Mouse (Mus musculus): Measurements from ENCODE around the gene Prrc2a.

Gene Prrc2a

DNA sequence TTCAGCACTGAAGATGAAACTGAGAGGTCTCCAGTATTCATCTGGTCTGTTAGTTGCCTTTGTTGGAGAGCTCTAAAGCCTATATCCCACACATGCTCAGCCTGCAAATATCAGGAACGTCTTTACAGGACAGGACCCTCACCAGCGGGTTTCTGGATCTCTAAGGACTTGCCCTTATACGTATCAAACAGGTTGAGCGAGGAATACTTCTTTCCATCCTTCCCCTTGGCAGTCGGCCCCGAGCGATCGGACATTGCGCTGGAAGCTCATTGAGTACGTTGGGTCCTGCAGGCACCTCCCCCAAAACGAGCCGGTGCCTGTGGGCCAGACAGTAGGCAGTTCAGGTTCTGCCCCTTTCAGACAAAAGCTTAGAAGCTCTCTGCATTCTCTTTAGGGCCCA lies 2.0 kb downstream of the Prrc2a start:
- DNase-seq (ENCODE audit: low spot score) = no peak

DNA sequence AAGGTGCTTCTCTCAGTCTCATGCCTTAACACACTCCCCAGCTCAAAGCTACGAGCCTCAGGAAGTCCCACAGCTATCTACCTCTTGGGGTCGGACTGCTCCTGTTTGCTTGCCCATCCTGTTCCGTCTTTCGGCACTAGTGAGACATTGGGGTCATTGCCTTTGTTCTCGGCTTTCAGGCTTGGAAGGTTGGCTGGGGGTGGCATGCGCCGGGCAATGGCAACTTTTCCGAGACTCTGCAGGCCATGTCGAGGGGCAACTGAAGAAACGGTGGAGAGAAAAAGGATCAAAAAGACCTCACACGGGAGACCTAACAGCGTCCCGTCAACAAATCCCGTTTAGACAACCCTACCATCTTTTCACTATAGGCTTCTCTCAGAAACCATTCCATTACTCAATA lies 2.6 kb downstream of the Prrc2a start:
- no peak for DNase-seq (ENCODE audit: low spot score)

DNA sequence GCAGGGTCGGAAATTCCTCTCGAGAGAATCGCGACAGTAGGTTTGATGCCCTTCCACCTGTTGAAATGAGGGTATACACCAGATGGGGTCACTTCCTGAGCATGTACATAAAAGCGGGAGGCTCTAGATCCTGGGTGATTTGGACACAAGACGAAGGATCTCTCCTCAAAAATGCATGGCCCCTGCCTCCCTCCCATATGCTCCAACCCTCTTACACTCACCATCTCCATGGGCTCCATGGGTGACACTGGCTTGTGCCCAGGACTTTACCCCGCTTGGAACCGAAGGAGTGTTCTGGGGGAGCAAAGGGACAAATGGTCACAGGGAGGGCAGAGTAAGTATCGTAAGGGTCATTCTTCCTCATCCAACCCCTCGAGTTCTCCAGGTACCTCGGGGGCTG lies 3.3 kb downstream of the Prrc2a start:
- DNase-seq (ENCODE audit: low spot score) = no peak

DNA sequence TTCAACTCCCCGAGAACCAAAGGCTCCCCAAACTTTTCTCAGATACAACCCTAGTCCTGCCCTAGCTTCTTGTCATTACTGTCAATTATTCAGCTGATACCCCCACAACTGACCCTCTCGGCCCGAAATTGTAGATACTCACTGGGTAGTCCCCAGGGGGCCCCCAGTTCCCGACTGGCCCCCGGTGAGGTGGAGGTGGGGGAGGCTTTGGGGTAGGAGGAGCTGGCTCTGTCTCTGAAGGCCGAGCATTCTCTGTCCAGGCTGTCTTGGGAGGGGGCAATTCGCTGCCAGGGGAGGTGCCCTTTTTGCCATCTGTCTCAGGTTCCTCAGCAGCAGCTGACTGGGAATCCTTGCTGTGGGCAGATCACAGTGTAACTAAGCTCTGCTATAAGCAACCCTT lies 5.1 kb downstream of the Prrc2a start:
- DNase-seq (ENCODE audit: low spot score) = no peak

DNA sequence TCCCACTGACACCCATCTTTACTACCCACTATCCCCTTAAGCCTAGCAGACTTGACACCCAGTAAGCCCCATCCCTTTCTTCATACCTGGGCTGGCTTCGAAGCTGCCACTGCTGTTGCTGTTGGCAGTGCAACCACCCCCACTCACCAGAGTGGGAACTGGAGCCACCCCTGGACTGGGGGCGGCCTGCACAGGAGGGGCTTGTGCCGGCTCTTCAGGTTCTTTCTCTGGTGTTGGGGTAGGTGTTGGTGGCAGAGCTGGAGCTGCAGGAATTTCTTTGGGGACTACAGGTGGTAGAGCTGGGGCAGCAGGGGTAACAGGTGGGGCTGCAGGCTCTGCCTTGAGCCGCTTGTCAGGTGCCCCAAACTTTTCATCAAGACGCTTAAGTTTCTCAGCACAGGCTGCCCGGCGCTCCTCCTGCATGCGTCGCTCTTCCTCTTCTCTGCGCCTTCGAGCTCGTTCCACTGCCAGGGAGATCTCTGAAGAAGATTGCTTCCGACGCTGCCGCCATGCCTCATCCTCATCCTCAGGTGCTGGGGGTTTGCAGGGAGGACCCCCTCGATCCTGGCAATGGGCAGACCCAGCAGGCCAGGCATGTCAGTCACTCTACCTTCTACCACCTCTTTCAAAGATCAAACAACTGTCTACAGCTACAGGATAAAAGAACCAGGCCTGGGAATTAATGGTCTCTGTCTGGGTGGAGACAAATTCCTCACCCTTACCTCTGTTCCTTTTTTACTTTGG lies 5.7 kb downstream of the Prrc2a start:
- no peak for DNase-seq (ENCODE audit: low spot score)

DNA sequence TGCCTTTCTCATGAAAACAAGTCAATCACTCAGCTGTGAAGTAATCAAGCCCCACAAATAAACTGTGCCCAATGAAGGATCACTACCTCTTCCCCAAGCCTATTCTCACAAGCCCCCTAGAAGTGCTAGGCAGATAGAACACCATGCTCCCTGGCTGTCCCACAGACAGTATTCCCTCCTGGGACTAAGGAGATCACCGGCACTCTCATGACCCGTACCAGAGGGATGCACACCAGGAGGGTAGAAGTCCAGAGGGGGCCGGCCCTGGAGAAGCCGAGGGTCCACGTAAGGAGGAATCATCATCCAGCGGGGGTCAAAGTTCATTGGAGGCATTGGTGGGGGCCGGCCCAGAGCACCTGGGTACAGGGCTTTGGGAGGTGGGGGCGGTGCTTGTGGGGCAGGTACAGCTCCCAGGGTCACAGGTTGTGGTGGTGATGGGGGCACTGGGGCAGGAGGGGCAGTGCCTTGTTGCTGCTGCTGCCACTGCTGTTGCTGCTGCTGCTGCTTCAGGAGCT lies 7.0 kb downstream of the Prrc2a start:
- DNase-seq (ENCODE audit: low spot score) = no peak

DNA sequence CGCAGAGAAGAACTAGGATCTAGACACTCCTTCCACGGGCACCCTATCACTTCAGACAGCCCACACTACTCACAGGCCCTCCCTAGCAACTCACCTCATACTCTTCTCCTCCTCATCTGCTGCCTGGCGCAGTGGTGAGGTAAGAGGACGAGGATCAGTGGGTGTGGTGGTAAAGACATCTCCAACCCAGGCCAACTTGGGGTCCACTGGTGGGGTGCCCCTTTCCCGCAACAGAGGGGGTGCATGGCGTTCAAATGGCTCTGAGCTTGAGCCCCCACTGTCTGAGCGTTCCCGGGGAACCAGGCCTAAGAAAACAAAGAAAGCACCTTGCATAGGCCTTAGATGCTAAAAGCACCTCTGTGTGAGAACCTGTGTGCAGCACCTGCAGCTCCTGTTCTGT lies 7.4 kb downstream of the Prrc2a start:
- DNase-seq (ENCODE audit: low spot score) = no peak

DNA sequence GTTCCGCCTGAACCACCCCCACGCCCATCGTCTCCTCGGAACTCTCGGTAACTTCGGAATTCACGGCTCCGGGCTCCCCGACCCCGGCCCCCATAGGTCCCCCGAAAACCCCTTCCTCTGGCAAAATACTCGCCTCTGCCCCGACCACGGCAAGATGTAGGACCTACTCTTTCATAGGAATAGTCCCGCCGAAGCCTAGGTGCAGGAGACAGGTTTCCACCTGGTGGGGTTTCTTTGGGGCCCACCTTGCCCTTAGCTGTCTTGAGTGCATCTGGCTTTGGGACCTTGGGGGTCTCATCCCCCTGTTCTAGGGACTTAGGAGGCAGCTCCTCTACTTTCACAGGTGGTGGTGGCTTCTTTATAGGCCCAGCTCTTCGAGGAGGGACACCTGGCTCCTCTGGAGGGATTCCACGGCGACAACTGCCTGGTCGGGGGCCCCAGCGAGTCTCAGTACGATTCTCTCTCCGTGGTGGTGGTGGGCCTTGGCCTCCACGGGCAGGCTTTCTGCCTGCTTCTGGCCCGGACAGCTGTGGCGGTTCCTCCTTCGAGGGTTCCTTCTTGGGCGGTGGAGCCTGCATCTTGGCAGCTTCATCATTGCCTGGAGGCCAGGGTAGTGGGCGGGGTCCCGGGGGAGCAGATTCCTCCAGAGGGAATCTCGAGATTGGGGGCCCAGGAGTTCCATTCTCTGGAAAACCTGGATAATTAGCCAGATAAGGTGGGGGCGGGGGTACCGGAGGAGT lies 8.1 kb downstream of the Prrc2a start:
- DNase-seq (ENCODE audit: low spot score) = no peak

DNA sequence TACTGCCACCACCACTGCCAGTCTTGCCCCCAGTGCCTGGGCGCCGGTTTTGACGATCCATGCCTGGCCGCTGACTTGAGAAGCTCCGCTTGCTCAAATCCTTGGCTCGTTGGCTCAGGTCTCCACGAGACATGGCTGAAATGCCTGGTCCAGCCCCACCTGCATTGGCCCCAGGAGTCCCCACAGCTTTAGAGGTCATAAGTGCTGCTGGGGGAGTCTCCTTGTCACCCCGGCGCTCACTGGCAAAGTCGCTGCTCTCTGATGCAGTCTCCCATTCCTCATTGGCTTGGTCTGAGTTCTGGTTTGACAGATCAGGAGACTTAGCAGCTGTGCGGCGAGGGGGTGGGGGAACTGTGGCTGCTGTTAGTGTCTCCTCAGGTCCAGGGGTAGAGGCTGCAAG lies 9.2 kb downstream of the Prrc2a start:
- no peak for DNase-seq (ENCODE audit: low spot score)

DNA sequence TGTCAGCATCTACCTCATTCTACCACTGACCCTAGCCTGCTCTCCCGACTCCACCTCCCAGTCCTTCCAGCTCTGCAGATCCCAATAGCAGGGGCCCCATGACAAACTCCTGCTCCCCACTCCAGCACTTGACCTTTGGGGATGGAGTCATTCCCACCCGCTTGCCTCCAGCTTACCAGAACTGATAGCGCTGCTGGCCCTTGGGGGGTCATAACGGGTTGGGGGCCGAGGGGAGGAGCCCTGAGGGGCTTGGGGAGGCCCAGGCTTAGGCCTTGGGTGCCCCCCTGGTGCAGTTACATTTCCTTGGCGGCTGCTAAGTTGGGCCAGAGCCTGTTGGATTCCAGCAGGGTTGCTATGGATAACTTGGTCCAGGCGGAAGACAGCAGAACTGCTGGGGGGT lies 10.1 kb downstream of the Prrc2a start:
- DNase-seq (ENCODE audit: low spot score) = no peak

DNA sequence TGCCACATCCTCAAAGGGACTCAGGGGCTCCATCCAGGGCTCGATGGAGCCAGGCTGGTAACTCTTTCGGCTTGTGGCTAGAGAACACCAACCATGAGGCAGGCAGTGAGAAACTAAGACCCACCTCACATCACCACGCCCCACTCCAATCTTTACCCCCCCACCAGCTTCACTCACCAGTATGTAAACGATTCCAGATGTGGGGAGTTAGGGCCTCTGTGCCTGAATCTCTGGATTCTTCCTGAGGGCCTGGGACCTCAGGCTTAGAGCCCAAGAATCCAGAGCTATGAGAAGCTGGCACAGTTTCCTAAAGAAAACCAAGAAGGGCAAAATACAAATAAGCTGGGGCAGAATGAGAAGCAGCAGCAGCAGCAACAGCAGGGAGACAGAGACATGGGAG lies 10.8 kb downstream of the Prrc2a start:
- no peak for DNase-seq (ENCODE audit: low spot score)

DNA sequence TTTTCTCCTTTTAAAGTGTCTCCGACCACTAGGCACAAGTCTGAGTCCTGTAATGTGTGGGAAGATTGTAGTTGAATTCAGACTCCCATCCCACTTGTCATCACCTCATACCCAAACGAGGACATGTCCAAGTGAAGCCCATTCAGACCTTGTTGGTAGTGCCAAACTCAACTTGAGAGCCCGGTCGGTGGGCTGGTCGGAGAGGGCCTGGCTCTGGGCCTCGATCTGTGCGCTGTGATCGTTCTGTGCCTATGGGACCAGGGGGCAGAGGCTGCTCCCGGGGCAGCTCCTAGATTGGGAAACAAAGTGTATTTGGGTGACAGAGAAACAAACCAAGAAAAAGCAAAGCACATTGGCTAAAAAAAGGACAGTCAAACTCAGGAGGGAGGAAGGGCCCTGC lies 11.6 kb downstream of the Prrc2a start:
- DNase-seq (ENCODE audit: low spot score) = no peak

DNA sequence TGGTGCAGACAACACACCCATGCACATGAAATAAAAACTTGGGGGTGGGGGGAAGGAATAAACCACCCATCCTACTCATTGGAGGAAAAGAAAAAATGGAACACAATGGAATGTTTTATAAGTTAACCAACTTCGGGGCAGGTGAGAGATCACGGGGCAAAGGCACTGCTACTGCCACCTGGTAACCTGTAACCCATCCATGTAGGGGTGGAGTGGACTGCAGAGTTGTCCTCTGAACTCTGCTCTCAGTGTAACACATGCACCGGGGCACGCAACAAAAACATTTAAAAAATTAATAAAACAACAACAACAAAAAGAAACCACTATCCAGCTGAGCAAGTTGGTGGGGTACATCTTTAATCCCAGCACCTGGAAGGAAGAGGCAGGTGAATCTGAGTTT lies 12.6 kb downstream of the Prrc2a start:
- no peak for DNase-seq (ENCODE audit: low spot score)

DNA sequence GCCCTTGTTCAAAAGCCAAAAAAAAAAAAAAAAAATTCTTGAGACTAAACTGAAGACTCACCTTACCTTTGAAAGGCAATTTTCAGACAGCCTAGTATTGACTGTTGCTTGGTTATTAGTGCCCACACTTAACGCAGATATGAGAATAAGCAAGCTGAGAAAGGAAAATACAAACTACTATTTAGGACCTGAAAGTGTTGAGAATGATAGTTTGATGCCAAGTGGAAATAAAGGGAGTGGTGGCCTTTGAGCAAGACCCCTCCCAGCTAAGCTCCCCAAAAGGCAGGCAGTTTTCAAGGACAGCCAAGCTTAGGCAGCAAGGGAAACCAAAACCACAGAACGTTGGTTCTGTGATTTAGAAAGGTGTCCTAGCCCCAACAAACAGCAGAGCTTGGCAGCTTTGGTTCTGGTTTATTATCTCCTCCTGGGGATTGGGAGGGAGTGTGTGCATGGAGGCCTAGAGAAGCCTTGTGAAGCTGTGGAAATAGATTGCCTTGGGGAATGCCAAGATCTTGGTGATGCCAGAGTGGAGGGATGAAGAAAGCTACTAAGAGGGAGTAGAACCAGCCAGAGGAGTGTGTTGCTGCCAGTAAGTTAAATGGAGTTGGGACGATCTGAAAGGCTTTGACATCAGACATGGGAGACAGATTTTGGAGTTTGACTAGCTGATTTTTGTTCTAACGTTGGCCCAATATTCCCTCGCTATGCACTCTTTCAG lies 16.6 kb downstream of the Prrc2a start:
- no peak for DNase-seq (ENCODE audit: low spot score)

DNA sequence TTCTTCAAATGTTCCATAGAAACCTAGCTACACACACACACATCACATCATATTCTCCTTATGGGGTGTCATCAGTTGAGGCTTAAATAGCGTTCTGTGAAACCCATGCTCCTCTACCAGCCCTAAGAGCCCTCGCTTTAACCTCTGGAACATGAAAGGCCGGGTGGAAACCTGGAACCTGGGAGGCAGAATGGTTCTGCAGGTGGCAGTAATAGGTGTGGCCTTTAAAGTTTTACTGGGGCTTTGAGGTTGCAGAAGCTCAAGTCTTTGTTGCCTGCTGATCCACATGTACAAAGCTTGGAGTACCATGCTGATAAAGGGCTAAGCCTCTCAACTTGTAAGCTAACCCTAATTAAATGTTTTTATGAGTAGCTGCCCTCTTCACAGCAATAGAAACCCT lies 17.3 kb downstream of the Prrc2a start:
- DNase-seq (ENCODE audit: low spot score) = no peak

DNA sequence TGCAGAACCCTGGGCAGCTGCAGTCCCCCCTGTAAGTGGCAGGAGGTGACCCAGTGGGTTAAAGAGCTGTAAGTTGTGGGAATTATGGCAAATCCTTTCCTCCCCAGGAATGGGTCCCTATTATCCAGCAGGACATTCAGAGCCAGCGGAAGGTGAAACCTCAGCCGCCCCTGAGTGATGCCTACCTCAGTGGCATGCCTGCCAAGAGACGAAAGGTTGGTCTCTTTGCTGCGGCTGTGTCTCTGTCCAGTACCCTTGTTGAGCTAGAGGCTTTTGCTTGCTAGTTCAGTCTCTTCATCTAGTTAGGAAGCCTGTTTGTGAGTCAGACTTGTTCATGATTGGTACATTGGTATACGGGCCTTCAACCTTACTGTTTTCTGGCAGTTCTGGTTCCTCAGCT lies 18.6 kb downstream of the Prrc2a start:
- DNase-seq (ENCODE audit: low spot score) = no peak

DNA sequence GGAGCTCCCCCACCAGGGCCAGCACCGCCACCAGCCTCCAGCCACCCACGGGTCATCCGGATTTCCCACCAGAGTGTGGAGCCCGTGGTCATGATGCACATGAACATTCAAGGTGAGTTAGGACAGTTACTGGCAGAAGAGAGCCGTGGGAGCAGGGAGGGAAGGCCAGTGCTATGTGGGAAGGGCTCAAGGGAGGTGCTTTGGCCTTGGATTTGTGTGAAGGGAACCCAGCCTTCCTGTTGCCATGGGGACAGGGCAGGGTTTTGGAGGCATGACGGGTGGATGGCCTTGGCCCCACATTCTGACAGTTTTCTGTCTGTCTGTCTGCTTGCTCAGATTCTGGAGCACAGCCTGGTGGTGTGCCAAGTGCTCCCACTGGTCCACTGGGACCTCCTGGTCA lies 22.7 kb downstream of the Prrc2a start:
- no peak for DNase-seq (ENCODE audit: low spot score)

DNA sequence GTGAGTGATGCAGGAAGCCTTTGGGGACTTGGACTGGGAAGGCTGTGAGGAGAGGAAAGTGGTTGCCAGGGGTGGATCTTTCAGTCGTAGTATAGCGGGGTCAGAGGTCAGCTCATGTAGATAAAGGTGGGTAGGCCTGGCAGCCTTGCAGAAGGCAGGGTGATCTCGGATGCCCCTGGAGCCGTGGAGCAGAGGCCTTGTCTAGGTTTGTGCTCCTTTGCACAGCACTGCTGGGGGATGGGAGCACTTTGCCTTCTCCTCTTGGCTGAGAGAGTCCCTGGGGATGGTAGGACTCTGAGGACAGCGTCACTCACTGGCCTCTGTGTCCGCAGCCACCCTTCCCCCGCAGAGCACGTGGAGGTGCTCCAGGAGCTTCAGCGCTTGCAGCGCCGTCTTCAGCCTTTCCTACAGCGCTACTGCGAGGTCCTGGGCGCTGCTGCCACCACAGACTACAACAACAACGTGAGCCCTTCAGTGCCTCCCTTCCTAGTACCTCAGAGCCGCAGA lies 24.2 kb downstream of the Prrc2a start:
- no peak for DNase-seq (ENCODE audit: low spot score)

DNA sequence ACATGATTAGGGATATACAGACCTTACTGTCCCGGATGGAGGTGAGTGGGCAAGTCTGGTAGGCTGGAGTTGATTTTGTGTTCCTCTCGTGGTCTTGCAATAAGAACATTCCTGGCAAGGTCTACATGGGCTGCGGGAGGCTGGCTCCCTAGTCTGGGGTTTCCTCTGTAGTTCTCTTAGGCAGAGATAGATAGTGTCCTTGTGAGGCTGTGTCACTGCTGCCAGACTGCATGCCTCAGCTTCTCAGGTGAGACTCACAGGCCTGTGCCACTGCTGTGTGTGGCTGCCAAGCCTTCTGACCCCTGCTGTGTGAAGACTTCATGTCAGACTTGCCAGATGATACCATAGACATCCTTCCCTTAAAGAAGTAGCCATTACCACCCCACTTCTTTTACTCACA lies 25.4 kb downstream of the Prrc2a start:
- no peak for DNase-seq (ENCODE audit: low spot score)

DNA sequence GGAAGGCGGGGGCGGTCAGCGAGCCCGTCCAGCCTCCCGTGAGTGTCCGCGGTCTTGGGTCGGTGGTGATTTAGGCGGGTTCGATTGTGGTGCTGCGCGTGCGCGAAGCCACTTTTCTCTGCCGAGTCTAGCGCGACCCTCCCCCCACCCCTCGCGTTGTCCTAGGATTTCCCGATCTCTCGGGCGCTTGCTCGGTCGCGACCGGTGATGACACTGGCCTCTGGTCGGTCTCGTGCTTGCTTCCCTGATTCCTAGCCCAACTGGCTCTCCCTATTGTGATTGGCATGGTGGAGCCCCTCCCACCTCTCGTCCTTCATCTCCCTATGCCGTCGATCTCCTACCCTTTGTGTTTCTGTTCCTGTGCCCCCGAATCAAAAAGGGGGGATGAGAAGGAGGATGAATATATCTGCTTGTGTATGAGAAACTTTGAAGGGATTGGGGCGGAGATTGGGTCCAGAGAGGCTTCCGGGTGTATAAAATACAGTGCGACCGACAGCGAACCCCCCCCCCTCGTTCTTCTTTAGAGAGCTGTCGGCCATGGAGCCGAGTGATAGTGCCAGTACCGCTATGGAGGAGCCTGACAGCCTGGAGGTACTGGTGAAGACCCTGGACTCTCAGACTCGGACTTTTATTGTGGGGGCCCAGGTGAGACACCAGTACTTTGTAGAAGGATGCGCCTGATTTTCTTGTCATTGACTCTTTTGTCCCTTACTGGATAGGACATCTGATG lies 28.9 kb downstream of the Prrc2a start:
- no peak for DNase-seq (ENCODE audit: low spot score)

DNA sequence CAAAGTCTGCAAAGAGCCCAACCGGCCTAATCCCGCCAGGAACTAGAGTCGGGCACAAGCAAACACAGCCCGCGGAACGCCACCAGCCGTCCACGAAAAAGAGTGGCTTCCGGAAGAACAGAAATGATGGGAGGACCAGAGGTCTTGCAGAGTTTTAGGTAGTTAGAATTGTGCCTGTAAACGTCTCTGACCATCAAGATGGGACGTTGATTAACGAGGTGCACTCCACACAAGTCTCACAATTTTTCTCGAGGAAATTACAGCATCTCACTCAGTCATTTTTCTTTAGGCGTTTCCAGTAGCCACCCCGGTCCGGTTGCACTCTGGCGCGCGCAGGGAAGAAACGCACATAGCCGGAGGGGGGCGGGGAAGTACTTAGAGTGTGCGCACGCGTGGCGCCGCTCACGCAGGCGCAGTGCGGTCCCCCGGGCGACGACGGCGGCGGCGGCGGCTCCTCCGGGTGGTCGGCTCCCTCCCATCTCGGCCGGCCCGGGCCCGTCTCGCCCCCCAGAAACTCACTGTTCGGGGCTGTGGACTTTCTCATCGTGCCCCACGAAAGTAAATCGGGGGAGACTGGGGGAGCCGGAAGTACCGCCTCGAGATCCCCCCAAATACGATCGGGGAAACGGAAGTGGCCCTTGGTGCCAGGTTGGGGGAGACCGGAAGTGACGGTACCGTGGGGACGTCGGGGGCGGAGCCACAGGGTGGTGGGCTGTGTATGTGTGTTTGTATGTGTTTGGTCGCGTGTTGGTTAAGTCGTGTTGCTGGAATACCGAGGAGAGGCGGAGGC lies 29.7 kb downstream of the Prrc2a start, which contains the start of gene Bag6:
Bag6 (plus strand) TSS at position 378 of the 790 bp plus-strand sequence.
- DNase-seq (ENCODE audit: low spot score) = peak; percentile 94

All from ovary, postnatal 10 days (tissue).